Comparison of ENCODE assay signal across 8 mouse cellular contexts in the genomic region with DNA sequence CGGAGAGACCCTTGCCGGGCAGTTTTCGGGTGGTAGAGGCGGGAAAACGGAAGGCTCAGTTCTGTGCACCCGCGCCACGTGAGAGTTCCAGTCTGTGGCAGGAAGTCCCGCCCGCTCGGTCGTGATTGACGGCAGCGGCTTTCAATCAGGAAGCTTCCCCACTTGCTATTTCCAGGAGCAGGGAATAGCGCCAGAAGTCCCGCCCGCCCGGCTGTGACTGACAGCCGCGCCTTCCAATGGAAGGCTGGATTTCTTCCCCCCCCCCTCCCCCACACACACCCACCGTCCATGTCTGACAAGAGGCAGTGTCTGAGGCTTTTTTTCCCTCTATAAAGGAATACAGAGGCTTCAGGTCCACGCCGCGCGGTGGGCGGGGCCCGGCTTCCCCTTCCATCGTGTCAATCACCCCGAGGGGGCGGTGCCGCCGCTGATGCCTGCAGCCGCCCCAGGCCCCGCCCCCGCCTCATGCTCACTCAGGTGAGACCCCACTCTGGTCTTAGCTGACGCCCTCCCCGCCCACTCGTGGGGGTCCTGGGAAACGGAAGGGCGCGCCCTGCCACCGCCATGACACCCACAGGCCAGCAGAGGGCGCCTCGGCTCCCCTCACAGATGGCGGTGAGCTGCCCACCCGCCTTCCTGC.
DNase-seq lines count a peak whose midpoint lies in the region; ATAC-seq lines count a peak whose summit lies in the region.

No protein-coding gene starts in this region.

- no peaks in the 10 kb centered on the region for H3K27me3 ChIP-seq in hindbrain, embryonic 14.5 days (ENCODE audit: control insufficient read depth, insufficient read depth, low read length)

- peak; percentile 99 for ATAC-seq in hindbrain, embryonic 14.5 days (ENCODE audit: low FRiP score)

- peak; percentile 99 for DNase-seq in R1 (ENCODE audit: low read depth, low spot score)
- DNase-seq in cerebellum, postnatal 25 days = peak; percentile 99
- peak; percentile 95 to 98 for DNase-seq in frontal cortex, postnatal 25 days (ENCODE audit: low spot score in 2 of 2)
- peak; percentile 98 for DNase-seq in hindbrain, embryonic 14.5 days (ENCODE audit: low spot score)
- DNase-seq in layer of hippocampus, postnatal 36 days = peak; percentile 96 to 97
- DNase-seq in lung, postnatal 36 days = peak; percentile 99
- DNase-seq in retina, postnatal 1 day = peak; percentile 98
- DNase-seq in urinary bladder, adult 18-20 months (ENCODE audit: low spot score in 2 of 2) = peak; percentile 95 to 99

- no peaks in the 10 kb centered on the region for H3K4me1 ChIP-seq in hindbrain, embryonic 14.5 days (replicated peaks; ENCODE audit: control insufficient read depth, insufficient read depth, low read length)

- peak overlapping the region; percentile 82 for H3K9ac ChIP-seq in hindbrain, embryonic 14.5 days

- H3K4me2 ChIP-seq in hindbrain, embryonic 14.5 days (replicated peaks) = peak overlapping the region; percentile 67

- H3K9me3 ChIP-seq in hindbrain, embryonic 14.5 days (ENCODE audit: control insufficient read depth, low read length) = no peaks in the 10 kb centered on the region

- peak overlapping the region; percentile 90 for H3K27ac ChIP-seq in hindbrain, embryonic 14.5 days

- no peaks in the 10 kb centered on the region for H3K36me3 ChIP-seq in hindbrain, embryonic 14.5 days (replicated peaks; ENCODE audit: control insufficient read depth, insufficient read depth)

- WGBS in hindbrain, embryonic 14.5 days = under 1% methylated on average over 46 of the region's 46 CpGs

- peak overlapping the region; percentile 75 for H3K4me3 ChIP-seq in hindbrain, embryonic 14.5 days (replicated peaks; ENCODE audit: low read length)

Comparison
In these comparisons a context has a peak if more than half of its experiments do, and no peak if none do; other contexts are left out.
1. Peak in every context shown above with its lines: DNase-seq, ATAC-seq, H3K4me3 ChIP-seq and H3K27ac ChIP-seq.